Mouse (Mus musculus) CH12.LX (cell line): ENCODE results near the gene Arpc5l. TPM values are rescaled to one million over a fixed set of nuclear protein-coding genes. Genes with fewer than 3 reads are reported as not detected.
A peak's percentile ranks its signal among the peaks of the same experiment; 100 is the strongest.

Experiments
- DNase-seq: peaks from one replicate; pipeline ENCODE4 v3.0.0-alpha.2; 2013; ENCODE audit errors: extremely low read depth
- H3K27ac ChIP-seq: 2 replicates; pipeline ENCODE4 v1.5.1; 2012; ENCODE audit warnings: low read depth, mild to moderate bottlenecking, control low read depth, moderate library complexity; ENCODE audit not compliant: insufficient read depth
- H3K27me3 ChIP-seq: replicated peaks from 2 replicates; pipeline ENCODE3; 2012; ENCODE audit warnings: inconsistent platforms
- H3K36me3 ChIP-seq, 2 experiments: replicated peaks in 1 of 2; 2 replicates each; pipeline versions ENCODE3 to v1.6.1; 2012; ENCODE audit warnings: inconsistent platforms in 1 of 2, low read length in 1 of 2, mild to moderate bottlenecking in 1 of 2, mixed read lengths in 1 of 2, moderate library complexity in 1 of 2; ENCODE audit not compliant: control insufficient read depth in 1 of 2, insufficient read depth in 1 of 2
- H3K4me1 ChIP-seq, 2 experiments: 2 replicates each; pipeline ENCODE4 v1.6.1; 2012; ENCODE audit warnings: inconsistent platforms in 1 of 2, moderate library complexity in 1 of 2; ENCODE audit not compliant: insufficient read depth in 2 of 2, control insufficient read depth in 1 of 2
- H3K4me2 ChIP-seq: 2 replicates; pipeline ENCODE4 v1.6.1; 2012; ENCODE audit warnings: low read depth, mild to moderate bottlenecking, control low read depth; ENCODE audit not compliant: poor library complexity, insufficient read depth, severe bottlenecking
- H3K4me3 ChIP-seq, 3 experiments: fragments of 150-350 bp in 1 of 3; sonication (generic) in 1 of 3; replicated peaks in 1 of 3; 2 replicates each; pipeline versions ENCODE3 to v1.5.1; 2011 to 2012; ENCODE audit warnings: low read depth in 2 of 3, low read length in 2 of 3, mild to moderate bottlenecking in 2 of 3, moderate library complexity in 2 of 3, control low read depth in 1 of 3, improper control_type of control experiment in 1 of 3, inconsistent platforms in 1 of 3, mixed read lengths in 1 of 3; ENCODE audit not compliant: poor library complexity in 1 of 3
- H3K79me2 ChIP-seq: replicated peaks from 2 replicates; pipeline ENCODE4 v1.6.1; 2012; ENCODE audit warnings: mild to moderate bottlenecking, moderate library complexity; ENCODE audit not compliant: control insufficient read depth, poor library complexity, insufficient read depth, severe bottlenecking; ENCODE audit errors: extremely low read depth
- H3K9ac ChIP-seq: 2 replicates; pipeline ENCODE4 v1.6.1; 2012; ENCODE audit warnings: low read depth, mild to moderate bottlenecking, control low read depth, moderate library complexity; ENCODE audit not compliant: insufficient read depth
- H3K9me3 ChIP-seq: replicated peaks from 2 replicates; pipeline ENCODE3; 2012; ENCODE audit warnings: low read length, inconsistent platforms, mixed read lengths
- BHLHE40 ChIP-seq: IDR thresholded peaks from 2 replicates; pipeline ENCODE4 v1.6.1; 2011; ENCODE audit warnings: mild to moderate bottlenecking, low read depth, low read length, improper control_type of control experiment
- CHD1 ChIP-seq: IDR thresholded peaks from 2 replicates; pipeline ENCODE4 v1.6.1; 2012; ENCODE audit warnings: low read depth, low read length, improper control_type of control experiment, inconsistent platforms
- CTCF ChIP-seq, 2 experiments: IDR thresholded peaks in 1 of 2; conservative IDR thresholded peaks in 1 of 2; 2 replicates each; pipeline ENCODE4 v1.5.1; 2011 to 2012; ENCODE audit warnings: low read depth in 2 of 2, low read length in 2 of 2, improper control_type of control experiment in 1 of 2, inconsistent platforms in 1 of 2, mild to moderate bottlenecking in 1 of 2, moderate library complexity in 1 of 2
- E2F4 ChIP-seq: IDR thresholded peaks from 2 replicates; pipeline ENCODE4 v1.6.1; 2011; ENCODE audit warnings: low read depth, low read length, improper control_type of control experiment; ENCODE audit not compliant: insufficient replicate concordance
- ELF1 ChIP-seq: IDR thresholded peaks from 2 replicates; pipeline ENCODE4 v1.6.1; 2014; ENCODE audit warnings: low read depth, mild to moderate bottlenecking, inconsistent platforms, low read length, improper control_type of control experiment
- ETS1 ChIP-seq: conservative IDR thresholded peaks from 2 replicates; pipeline ENCODE4 v1.6.1; 2012; ENCODE audit warnings: low read depth, mild to moderate bottlenecking, inconsistent platforms, low read length, improper control_type of control experiment, moderate library complexity
- MXI1 ChIP-seq: IDR thresholded peaks from 2 replicates; pipeline ENCODE4 v1.6.1; 2011; ENCODE audit warnings: mild to moderate bottlenecking, low read depth, low read length, improper control_type of control experiment
- POLR2A ChIP-seq: IDR thresholded peaks from 2 replicates; pipeline ENCODE4 v1.6.1; 2011; ENCODE audit warnings: low read depth, mild to moderate bottlenecking, improper control_type of control experiment, low read length
- POLR2AphosphoS2 ChIP-seq: IDR thresholded peaks from 2 replicates; pipeline ENCODE4 v1.6.1; 2011; ENCODE audit warnings: low read depth, low read length, improper control_type of control experiment
- TBP ChIP-seq: conservative IDR thresholded peaks from 2 replicates; pipeline ENCODE4 v1.6.1; 2011; ENCODE audit warnings: low read depth, low read length, improper control_type of control experiment
- TCF12 ChIP-seq: IDR thresholded peaks from 2 replicates; pipeline ENCODE4 v1.6.1; 2014; ENCODE audit warnings: low read depth, mild to moderate bottlenecking, inconsistent platforms, low read length, improper control_type of control experiment
- ZC3H11A ChIP-seq: IDR thresholded peaks from 2 replicates; pipeline ENCODE4 v1.6.1; 2012; ENCODE audit warnings: low read depth, mild to moderate bottlenecking, inconsistent platforms, low read length, improper control_type of control experiment
- dilution Hi-C: fragments of 300-500 bp; cut with MboI; formaldehyde crosslinking; loops from 2 replicates; pipeline ENCODE4 v1.14.3; 2020; ENCODE audit warnings: low sequenced_read_pairs; ENCODE audit not compliant: extremely low pct_unique_long_range_greater_than_20kb, extremely low pct_ligation_motif_present
- in situ Hi-C: fragments of 300-500 bp; cut with MboI; formaldehyde crosslinking; loops from 3 replicates; pipeline ENCODE4 v1.14.3; 2019; ENCODE audit warnings: low sequenced_read_pairs, low pct_ligation_motif_present, low pct_unique_long_range_greater_than_20kb, mixed read lengths
- polyA plus RNA-seq: library from polyadenylated mRNA; unstranded; fragments of >175 nt; gene quantifications from 2 replicates; pipeline ENCODE4 v1.2.1, GENCODE M21; 2012; ENCODE audit warnings: low read depth; ENCODE audit not compliant: insufficient read length
- total RNA-seq, 2 experiments: library from RNA; depleted of rRNA; stranded (reverse); fragments of 300-350 nt in 1 of 2; fragments of >200 nt in 1 of 2; gene quantifications; 2 replicates each; pipeline ENCODE4 v1.2.3; 2012 to 2014

Gene Arpc5l
- total and polyA plus RNA-seq, 3 experiments = 139 to 300 (median 212) TPM

DNA sequence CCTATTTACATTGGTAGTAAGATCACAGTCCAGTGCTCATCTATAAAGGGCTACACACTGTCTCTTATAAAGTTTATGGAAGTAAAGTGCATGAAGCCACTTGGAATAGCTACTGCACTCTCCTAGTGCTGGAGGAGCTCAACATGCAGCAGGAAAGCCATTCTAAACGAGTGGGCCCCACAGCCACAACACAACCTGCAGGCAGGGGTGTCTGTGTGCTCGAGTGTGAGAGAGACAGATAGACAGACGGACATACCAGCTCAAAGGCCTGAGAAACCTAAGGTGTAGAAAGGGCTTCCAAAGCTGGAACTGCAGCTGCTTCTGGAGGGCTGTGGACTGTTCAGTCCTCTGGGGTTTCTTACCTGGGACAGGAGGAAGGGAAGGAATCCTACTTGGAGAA is 11.4 kb downstream of the Arpc5l start:
- Histone ChIP-seq H3K9me3 (no peaks in the 10 kb centered on the region), H3K4me3 (no peak overlapping the region), H3K4me1 (peaks cover 14 to 96% of the 10 kb centered on the region in 2 experiments), H3K36me3 (peaks cover 66 to 87% of the 10 kb centered on the region in 2 experiments), H3K9ac (no peak overlapping the region), H3K4me2 (no peak overlapping the region), H3K27me3 (no peaks in the 10 kb centered on the region), H3K79me2 (peaks cover 28% of the 10 kb centered on the region), H3K27ac (peak overlapping the region; percentile 54; the same call in 1 of the 2 replicates)
- in situ Hi-C loops = no loop called here
- dilution Hi-C loops = no loop called here
- DNase-seq = no peak
- TF ChIP-seq POLR2AphosphoS2 (peak; percentile 85; the same call in 1 of the 2 replicates), TBP (no peak)

DNA sequence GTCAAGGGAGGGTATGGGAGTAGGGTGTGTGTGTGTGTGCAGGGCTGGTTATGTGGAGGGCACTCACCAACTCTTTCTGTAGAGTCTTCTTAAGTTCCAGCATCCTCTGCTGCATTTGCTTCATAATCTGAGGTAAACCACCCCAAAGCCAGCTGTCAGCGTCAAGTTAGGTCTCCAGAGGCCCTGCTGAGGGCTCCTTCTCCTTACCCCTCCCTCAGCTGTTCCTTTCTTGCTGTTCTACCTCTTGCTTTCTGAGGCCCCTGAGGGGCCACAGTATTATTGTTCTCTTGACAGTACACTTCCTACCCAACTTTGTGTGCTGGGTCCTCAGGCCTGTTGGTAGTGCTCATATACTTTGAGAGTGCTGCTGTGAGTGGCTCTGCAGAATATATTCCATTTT is 14.9 kb downstream of the Arpc5l start:
- H3K4me1 ChIP-seq = peaks cover 14 to 79% of the 10 kb centered on the region in 2 experiments
- H3K9ac ChIP-seq = no peak overlapping the region
- H3K79me2 ChIP-seq = no peaks in the 10 kb centered on the region; the same call in 1 of the 2 replicates
- TF ChIP-seq BHLHE40 (no peak), ETS1 (peak; percentile 44)
- peak; percentile 56 for DNase-seq
- no peak overlapping the region for H3K4me2 ChIP-seq
- H3K9me3 ChIP-seq = no peaks in the 10 kb centered on the region
- peaks cover 70 to 84% of the 10 kb centered on the region in 2 experiments for H3K36me3 ChIP-seq
- in situ Hi-C loops (no loop called here), dilution Hi-C loops (no loop called here)
- no peaks in the 10 kb centered on the region for H3K27me3 ChIP-seq
- H3K4me3 ChIP-seq = no peak overlapping the region
- H3K27ac ChIP-seq = peak overlapping the region; percentile 78

DNA sequence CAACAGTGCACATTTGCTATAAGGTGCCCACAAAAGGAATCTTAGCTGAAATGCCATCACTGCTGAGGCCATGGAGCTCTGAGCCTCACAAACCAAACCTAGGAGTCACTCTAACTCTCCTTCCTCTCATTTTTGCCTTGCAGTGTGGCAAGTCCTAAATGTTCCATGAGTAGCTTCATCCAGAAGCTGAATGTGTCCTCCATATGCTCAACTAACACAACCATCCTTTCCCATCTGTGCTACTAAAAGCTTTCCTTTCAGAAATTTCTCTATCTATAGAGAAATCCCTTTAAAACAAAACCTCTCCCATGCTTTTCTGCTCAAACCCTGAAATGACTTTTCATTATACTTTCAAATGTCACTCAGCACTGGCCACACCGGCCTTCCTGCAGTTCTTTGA is 26.5 kb downstream of the Arpc5l start:
- DNase-seq = no peak
- H3K4me1 ChIP-seq = peaks cover 0 to 3% of the 10 kb centered on the region in 2 experiments; a peak in 2 of 4 replicates
- no peak overlapping the region for H3K4me2 ChIP-seq
- H3K9me3 ChIP-seq = no peaks in the 10 kb centered on the region
- H3K27ac ChIP-seq = no peak overlapping the region
- H3K36me3 ChIP-seq = peaks cover 43 to 78% of the 10 kb centered on the region in 2 experiments
- no peak overlapping the region for H3K9ac ChIP-seq
- TF ChIP-seq TCF12 = no peak
- TF ChIP-seq ETS1 = no peak
- no peak for TF ChIP-seq MXI1
- TF ChIP-seq POLR2A = no peak
- TF ChIP-seq CHD1 = no peak
- no peak for TF ChIP-seq ZC3H11A
- TF ChIP-seq TBP = no peak
- no peak for TF ChIP-seq BHLHE40
- TF ChIP-seq E2F4 = no peak
- no peak for TF ChIP-seq CTCF (conservative IDR thresholded peaks at IDR 0.05 in 1 of 2, IDR thresholded peaks at IDR 0.05 in 1 of 2; ENCODE audit: low read depth in 2 of 2, low read length in 2 of 2)
- no peak for TF ChIP-seq ELF1
- dilution Hi-C loops (no loop called here), in situ Hi-C loops (no loop called here)
- H3K4me3 ChIP-seq = no peak overlapping the region
- no peaks in the 10 kb centered on the region for H3K79me2 ChIP-seq
- H3K27me3 ChIP-seq = no peaks in the 10 kb centered on the region
